Mouse (Mus musculus): ENCODE data around the gene Ddah1.

DNA sequence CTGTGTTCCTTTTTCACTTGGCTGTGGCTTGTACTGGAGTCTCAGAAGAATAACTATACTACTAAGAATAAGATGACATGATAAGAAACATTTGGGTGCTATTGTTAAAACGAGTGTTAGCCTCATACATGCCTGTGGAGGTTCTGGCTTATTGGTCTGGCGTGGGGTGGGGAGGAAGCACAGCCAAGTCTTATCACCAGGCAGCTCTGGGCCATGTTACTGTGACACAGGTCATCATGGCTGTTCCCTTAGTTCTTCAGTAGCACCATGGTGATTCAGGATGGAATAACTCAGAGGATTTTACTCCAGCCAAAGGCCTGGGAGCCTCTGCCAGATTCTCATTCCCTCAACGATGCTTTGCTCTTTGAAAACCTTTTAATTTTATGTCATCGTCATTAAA is 38.8 kb upstream of the Ddah1 start:
- TF ChIP-seq ZC3H11A (IDR thresholded peaks at IDR 0.05; ENCODE audit: borderline replicate concordance, low read depth, low read length) (no peak), MAFK (IDR thresholded peaks at IDR 0.05; ENCODE audit: insufficient read depth, low read depth, low read length) (no peak), ZNF384 (IDR thresholded peaks at IDR 0.05; ENCODE audit: low read depth, low read length) (no peak), HCFC1 (IDR thresholded peaks at IDR 0.05; ENCODE audit: borderline replicate concordance, insufficient read depth, low read length) (no peak)

Measured in ES-E14 (cell line).